Mouse (Mus musculus): Measurements from ENCODE around the gene Ccser2. TPM values are rescaled to one million over a fixed set of nuclear protein-coding genes. Genes with fewer than 3 reads are reported as not detected.

The Ccser2 gene
- polyA plus RNA-seq, 2 experiments: 19.2 to 44.3 TPM

DNA sequence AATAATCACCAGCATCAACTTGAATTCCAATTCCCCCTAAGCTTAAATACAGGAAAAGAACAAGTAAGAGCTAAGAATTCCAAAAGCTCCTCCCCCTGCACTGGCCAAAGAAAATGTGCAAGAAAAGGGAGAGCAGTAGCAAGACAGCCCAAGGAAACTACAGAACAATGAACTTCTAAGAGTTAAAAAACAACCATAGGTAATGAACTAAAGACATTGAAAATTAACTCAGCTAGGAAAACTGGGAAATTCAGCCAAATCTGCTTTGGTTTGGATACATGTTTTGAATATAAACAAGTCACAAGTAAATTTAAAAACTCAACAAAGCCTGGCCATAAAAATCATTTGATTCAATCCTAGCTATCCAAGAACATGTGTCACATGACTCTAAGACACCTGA is 67.7 kb downstream of the Ccser2 start:
- TF ChIP-seq POLR2A (IDR thresholded peaks at IDR 0.05; ENCODE audit: borderline replicate concordance, extremely low read depth, insufficient read depth, insufficient read length): no peak
- no peak overlapping the region for H3K27ac ChIP-seq (replicated peaks; ENCODE audit: low read depth, low read length)
- H3K9me3 ChIP-seq (ENCODE audit: control insufficient read depth, low read length): no peaks in the 10 kb centered on the region
- no peak overlapping the region for H3K4me3 ChIP-seq (replicated peaks; ENCODE audit: low read length)
- no peak overlapping the region for H3K4me2 ChIP-seq (replicated peaks; ENCODE audit: low read depth, low read length, severe bottlenecking)
- no peak for DNase-seq (ENCODE audit: low spot score)
- H3K27me3 ChIP-seq (ENCODE audit: control insufficient read depth, insufficient read depth, low read length): no peaks in the 10 kb centered on the region
- peaks cover 21% of the 10 kb centered on the region for H3K36me3 ChIP-seq (ENCODE audit: control insufficient read depth, insufficient read depth, low read length)
- ATAC-seq (ENCODE audit: low FRiP score, low read depth): no peak
- H3K4me1 ChIP-seq (ENCODE audit: control insufficient read depth, insufficient read depth, low read length): no peaks in the 10 kb centered on the region
- H3K9ac ChIP-seq (ENCODE audit: low read depth, low read length, severe bottlenecking): no peak overlapping the region

DNA sequence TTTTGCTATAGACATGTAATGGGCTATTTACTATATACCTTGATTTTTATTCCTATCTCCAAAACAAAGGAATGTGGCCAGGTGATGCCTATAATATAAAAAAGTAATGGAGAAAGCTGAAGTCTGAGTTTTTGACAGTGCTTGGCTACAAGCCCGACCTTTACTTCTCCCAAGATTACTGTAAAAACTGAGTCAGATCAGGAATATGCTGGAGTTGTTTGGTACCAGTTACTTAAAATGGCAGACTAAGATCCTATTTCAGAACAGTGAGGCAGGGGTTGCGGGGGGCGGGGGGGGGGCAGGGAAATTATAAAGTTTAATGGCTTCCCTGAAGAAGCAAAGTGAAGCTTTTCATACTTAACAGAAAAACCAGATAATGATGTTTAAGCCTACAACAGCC is 73.9 kb downstream of the Ccser2 start:
- Histone ChIP-seq H3K9me3 (ENCODE audit: control insufficient read depth, low read length) (no peaks in the 10 kb centered on the region), H3K27ac (replicated peaks; ENCODE audit: low read depth, low read length) (no peak overlapping the region), H3K4me3 (replicated peaks; ENCODE audit: low read length) (no peak overlapping the region), H3K4me1 (ENCODE audit: control insufficient read depth, insufficient read depth, low read length) (0 out of 2 replicates have a peak, but pooled peaks cover 3% of the 10 kb centered on the region), H3K36me3 (ENCODE audit: control insufficient read depth, insufficient read depth, low read length) (peaks cover 14% of the 10 kb centered on the region), H3K4me2 (replicated peaks; ENCODE audit: low read depth, low read length, severe bottlenecking) (no peak overlapping the region), H3K27me3 (ENCODE audit: control insufficient read depth, insufficient read depth, low read length) (no peaks in the 10 kb centered on the region), H3K9ac (ENCODE audit: low read depth, low read length, severe bottlenecking) (no peak overlapping the region)
- ATAC-seq (ENCODE audit: low FRiP score, low read depth) (peak; percentile 73; the same call in 1 of the 2 replicates), DNase-seq (ENCODE audit: low spot score) (no peak)
- no peak for TF ChIP-seq POLR2A (IDR thresholded peaks at IDR 0.05; ENCODE audit: borderline replicate concordance, extremely low read depth, insufficient read depth, insufficient read length)
- WGBS: 63% methylated on average over 3 of the region's 3 CpGs

DNA sequence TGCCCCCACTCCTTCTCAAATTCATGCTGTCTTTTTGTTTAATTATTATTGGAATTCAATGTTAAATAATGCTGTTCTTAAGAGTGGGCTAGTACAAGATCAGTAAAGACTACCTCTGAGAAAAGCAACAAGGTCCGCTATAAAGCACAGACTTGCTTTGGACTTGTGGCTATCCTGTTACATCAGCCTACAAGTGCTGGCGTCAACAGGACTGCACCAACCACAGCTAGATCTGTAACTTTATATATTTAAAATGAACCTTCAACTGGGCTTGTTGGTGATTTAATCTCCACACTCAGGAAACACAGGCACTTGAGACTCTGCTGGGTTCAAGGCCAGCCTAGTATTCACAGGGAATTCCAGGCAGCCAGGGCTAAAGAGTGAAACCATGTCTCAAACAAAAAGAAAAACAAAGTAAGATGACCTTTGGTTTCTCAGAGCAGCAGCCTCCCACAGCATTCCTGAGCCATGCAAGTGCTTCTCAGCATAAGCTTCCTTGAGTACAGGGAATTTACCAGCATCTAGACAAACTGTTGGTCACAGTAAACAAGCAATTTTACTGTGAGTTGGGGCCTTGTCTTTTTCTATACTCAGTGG is 75.7 kb downstream of the Ccser2 start:
- Histone ChIP-seq H3K4me3 (replicated peaks; ENCODE audit: low read length) (no peak overlapping the region), H3K9ac (ENCODE audit: low read depth, low read length, severe bottlenecking) (no peak overlapping the region), H3K27ac (replicated peaks; ENCODE audit: low read depth, low read length) (no peak overlapping the region), H3K27me3 (ENCODE audit: control insufficient read depth, insufficient read depth, low read length) (no peaks in the 10 kb centered on the region), H3K4me1 (ENCODE audit: control insufficient read depth, insufficient read depth, low read length) (0 out of 2 replicates have a peak, but pooled peaks cover 3% of the 10 kb centered on the region), H3K36me3 (ENCODE audit: control insufficient read depth, insufficient read depth, low read length) (peaks cover 8% of the 10 kb centered on the region), H3K9me3 (ENCODE audit: control insufficient read depth, low read length) (no peaks in the 10 kb centered on the region), H3K4me2 (replicated peaks; ENCODE audit: low read depth, low read length, severe bottlenecking) (no peak overlapping the region)
- ATAC-seq (ENCODE audit: low FRiP score, low read depth) (no peak), DNase-seq (ENCODE audit: low spot score) (no peak)
- WGBS: 66% methylated on average over 2 of the region's 2 CpGs
- TF ChIP-seq POLR2A (IDR thresholded peaks at IDR 0.05; ENCODE audit: borderline replicate concordance, extremely low read depth, insufficient read depth, insufficient read length): no peak

DNA sequence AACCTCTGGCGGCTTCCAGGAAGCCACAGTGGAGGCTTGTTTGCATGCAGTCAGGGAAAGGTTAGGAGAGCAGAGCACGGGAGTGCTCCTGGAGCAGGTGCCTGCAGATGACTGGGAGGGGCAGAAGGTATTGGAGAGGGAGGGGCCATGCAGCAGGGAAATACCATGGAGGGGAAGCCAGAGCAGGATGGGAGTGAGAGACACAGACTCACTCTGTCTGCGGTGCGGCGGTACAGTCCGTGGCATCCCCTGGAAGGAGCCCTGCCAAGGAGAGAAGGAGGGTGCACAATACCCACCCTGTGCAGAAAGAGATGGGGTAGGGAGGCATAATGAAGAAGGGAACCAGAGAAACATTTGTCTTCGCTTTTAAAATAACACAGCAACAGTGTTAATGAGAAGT is 78.4 kb downstream of the Ccser2 start:
- no peak for TF ChIP-seq POLR2A (IDR thresholded peaks at IDR 0.05; ENCODE audit: borderline replicate concordance, extremely low read depth, insufficient read depth, insufficient read length)
- Histone ChIP-seq H3K9me3 (ENCODE audit: control insufficient read depth, low read length) (no peaks in the 10 kb centered on the region), H3K36me3 (ENCODE audit: control insufficient read depth, insufficient read depth, low read length) (0 out of 2 replicates have a peak, but pooled peaks cover 9% of the 10 kb centered on the region), H3K9ac (ENCODE audit: low read depth, low read length, severe bottlenecking) (no peak overlapping the region), H3K27me3 (ENCODE audit: control insufficient read depth, insufficient read depth, low read length) (no peaks in the 10 kb centered on the region), H3K4me2 (replicated peaks; ENCODE audit: low read depth, low read length, severe bottlenecking) (no peak overlapping the region), H3K4me3 (replicated peaks; ENCODE audit: low read length) (no peak overlapping the region), H3K27ac (replicated peaks; ENCODE audit: low read depth, low read length) (no peak overlapping the region), H3K4me1 (ENCODE audit: control insufficient read depth, insufficient read depth, low read length) (0 out of 2 replicates have a peak, but pooled peaks cover 2% of the 10 kb centered on the region)
- no peak for DNase-seq (ENCODE audit: low spot score)
- ATAC-seq (ENCODE audit: low FRiP score, low read depth): no peak
- WGBS: 77% methylated on average over 7 of the region's 7 CpGs

DNA sequence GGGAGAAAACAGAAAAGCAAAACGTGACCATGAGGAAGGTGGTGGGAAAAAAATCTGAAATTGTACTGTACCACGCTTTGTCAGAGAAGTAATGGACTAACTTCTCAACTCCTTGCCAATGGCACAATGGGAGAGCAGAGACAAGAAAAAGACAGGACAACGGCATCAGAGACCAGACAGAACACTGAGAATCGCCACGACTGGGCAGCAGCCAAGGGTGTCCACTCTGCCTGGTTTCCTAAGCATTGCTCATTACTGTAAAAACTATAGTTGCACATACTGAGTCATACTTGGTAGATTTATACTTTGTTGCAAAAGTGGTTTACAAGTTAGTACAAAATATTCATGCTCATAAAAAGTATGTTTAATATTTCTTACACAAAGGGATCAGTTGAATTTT is 82.9 kb downstream of the Ccser2 start:
- no peak for TF ChIP-seq POLR2A (IDR thresholded peaks at IDR 0.05; ENCODE audit: borderline replicate concordance, extremely low read depth, insufficient read depth, insufficient read length)
- ATAC-seq (ENCODE audit: low FRiP score, low read depth) (no peak), DNase-seq (ENCODE audit: low spot score) (no peak)
- H3K4me2 ChIP-seq (replicated peaks; ENCODE audit: low read depth, low read length, severe bottlenecking): no peak overlapping the region
- no peak overlapping the region for H3K4me3 ChIP-seq (replicated peaks; ENCODE audit: low read length)
- H3K9ac ChIP-seq (ENCODE audit: low read depth, low read length, severe bottlenecking): no peak overlapping the region
- peaks cover 19% of the 10 kb centered on the region; the same call in 1 of the 2 replicates for H3K36me3 ChIP-seq (ENCODE audit: control insufficient read depth, insufficient read depth, low read length)
- no peaks in the 10 kb centered on the region for H3K4me1 ChIP-seq (ENCODE audit: control insufficient read depth, insufficient read depth, low read length)
- H3K27me3 ChIP-seq (ENCODE audit: control insufficient read depth, insufficient read depth, low read length): no peaks in the 10 kb centered on the region
- no peak overlapping the region for H3K27ac ChIP-seq (replicated peaks; ENCODE audit: low read depth, low read length)
- 90% methylated on average over 5 of the region's 5 CpGs for WGBS
- no peaks in the 10 kb centered on the region for H3K9me3 ChIP-seq (ENCODE audit: control insufficient read depth, low read length)

All from limb, embryonic 14.5 days (tissue).